ENCODE assay signal across 28 mouse cellular contexts in genomic region chr11:59392300-59392699, GRCm38 (mm10). TPM values are rescaled to one million over a fixed set of nuclear protein-coding genes. Genes with fewer than 3 reads are reported as not detected.
DNase-seq lines count a peak whose midpoint lies in the region; ATAC-seq and TF ChIP-seq lines count a peak whose summit lies in the region.
"Had no signal": no experiment of that assay in that cellular context is flagged by ENCODE, and none has a peak within 500 bp of the region (broad histone marks: within the 10 kb centered on the region; RNA-seq: fewer than 3 reads in every experiment).

No protein-coding gene starts in this region.

- H3K4me2 ChIP-seq in embryonic facial prominence, embryonic 15.5 days (replicated peaks) = no peak overlapping the region
- H3K4me2 ChIP-seq in myocyte (ENCODE audit: low read depth) = peak overlapping the region; percentile 27
- H3K4me2 ChIP-seq: kidney, embryonic 15.5 days had no signal

- peaks cover 24% of the 10 kb centered on the region for H3K4me1 ChIP-seq in embryonic facial prominence, embryonic 15.5 days

- ATAC-seq in embryonic facial prominence, embryonic 15.5 days (ENCODE audit: insufficient number of reproducible peaks, low FRiP score, low TSS enrichment, low read depth) = no peak
- ATAC-seq: hindbrain, postnatal 0 days; intestine, postnatal 0 days; liver, postnatal 0 days; Patski had no signal

- H3K4me3 ChIP-seq in embryonic facial prominence, embryonic 15.5 days (replicated peaks) = no peak overlapping the region
- H3K4me3 ChIP-seq in myocyte = no peak overlapping the region
- H3K4me3 ChIP-seq: forebrain, embryonic 10.5 days; hindbrain, embryonic 10.5 days; kidney, embryonic 15.5 days had no signal

- H3ac ChIP-seq in myocyte (ENCODE audit: control insufficient read depth, insufficient read length) = no peak overlapping the region

- H3K36me3 ChIP-seq in embryonic facial prominence, embryonic 15.5 days = no peaks in the 10 kb centered on the region
- H3K36me3 ChIP-seq in myocyte (ENCODE audit: control insufficient read depth, insufficient read depth) = no peaks in the 10 kb centered on the region
- H3K36me3 ChIP-seq: forebrain, embryonic 10.5 days; hindbrain, embryonic 10.5 days; kidney, embryonic 15.5 days had no signal

- no peaks in the 10 kb centered on the region for H3K9me3 ChIP-seq in embryonic facial prominence, embryonic 15.5 days (replicated peaks)
- H3K9me3 ChIP-seq: forebrain, embryonic 10.5 days; hindbrain, embryonic 10.5 days; kidney, embryonic 15.5 days had no signal

- 0 out of 2 replicates have a peak overlapping the region, but pooled peaks have one; percentile 44 for H3K27ac ChIP-seq in embryonic facial prominence, embryonic 15.5 days (replicated peaks)
- H3K27ac ChIP-seq: forebrain, embryonic 10.5 days; hindbrain, embryonic 10.5 days; hindbrain, postnatal 0 days; kidney, embryonic 15.5 days had no signal

- WGBS in embryonic facial prominence, embryonic 15.5 days = 52% methylated on average over 6 of the region's 6 CpGs

- no peak for TF ChIP-seq POLR2A in myocyte (IDR thresholded peaks at IDR 0.05; ENCODE audit: insufficient read length, low read depth)

- no peak overlapping the region for H3K9ac ChIP-seq in embryonic facial prominence, embryonic 15.5 days
- H3K9ac ChIP-seq: kidney, embryonic 15.5 days; liver, postnatal 0 days had no signal

- H3K79me2 ChIP-seq in myocyte (ENCODE audit: control insufficient read depth, insufficient read depth) = no peaks in the 10 kb centered on the region

- no peaks in the 10 kb centered on the region for H3K27me3 ChIP-seq in embryonic facial prominence, embryonic 15.5 days
- no peaks in the 10 kb centered on the region for H3K27me3 ChIP-seq in myocyte (ENCODE audit: control insufficient read depth, insufficient read depth, insufficient read length)
- H3K27me3 ChIP-seq: kidney, embryonic 15.5 days; Patski had no signal

- peak; percentile 35 for DNase-seq in adrenal gland, postnatal 10 days
- no peak for DNase-seq in adrenal gland, adult 18-20 months (ENCODE audit: low spot score in 2 of 2)
- peak; percentile 23 for DNase-seq in NIH3T3 (ENCODE audit: low read depth)
- no peak for DNase-seq in urinary bladder, postnatal 14 days (ENCODE audit: low spot score)
- no peak for DNase-seq in left cerebral cortex, postnatal 14 days (ENCODE audit: low spot score in 2 of 2)
- DNase-seq in thymus, adult 18-20 months = no peak
- DNase-seq: B cell, adult 2 months; cerebellum, adult 9-11 months; gastrocnemius, postnatal 14 days; liver, postnatal 0 days; lung, postnatal 10 days; right cerebral cortex, postnatal 4 days; thymus, postnatal 36 days had no signal

- intact Hi-C loops in left cerebral cortex, postnatal 14 days (cut with DNase I) = no loop called here

TF ChIP-seq in myocyte, 11 proteins besides CTCF, POLR2A, EP300 and RAD21:
- TF ChIP-seq SRF (IDR thresholded peaks at IDR 0.05; ENCODE audit: control insufficient read depth, insufficient read length, low read depth) (no peak), POLR2AphosphoS2 (IDR thresholded peaks at IDR 0.05; ENCODE audit: insufficient read length, low read depth) (peak; percentile 44), TCF12 (IDR thresholded peaks at IDR 0.05; ENCODE audit: insufficient read depth, poor library complexity, severe bottlenecking) (no peak), E2F4 (IDR thresholded peaks at IDR 0.05; ENCODE audit: insufficient read depth) (no peak), USF1 (IDR thresholded peaks at IDR 0.05; ENCODE audit: low read depth) (peak; percentile 69), MYOG (IDR thresholded peaks at IDR 0.05; ENCODE audit: control insufficient read depth in 1 of 3, insufficient read depth in 1 of 3, insufficient read length in 2 of 3, low read depth in 2 of 3) (no peak)

RNA-seq across cellular contexts. Expression of gene Prss38, which starts 16.8 kb away (rescaled TPM):
- total RNA-seq in adrenal gland, postnatal 10 days (2021) = not detected
- total RNA-seq in adrenal gland, adult 18-20 months (2021) = not detected
- not detected in 2 replicates for polyA plus RNA-seq in embryonic facial prominence, embryonic 15.5 days (2015; fragmentation: Nextera tagmentation; extraction: Ambion mirVana)
- polyA plus RNA-seq in myocyte (2012; fragmentation: generic; extraction: Trizol) = not detected
- not detected for total RNA-seq in left cerebral cortex, postnatal 14 days (2021)
- total RNA-seq: hindbrain, postnatal 0 days; layer of hippocampus, postnatal 10 days; left cerebral cortex, postnatal 10 days; liver, adult 2 months had no signal
- polyA plus RNA-seq: embryonic facial prominence, embryonic 14.5 days; forebrain, embryonic 10.5 days; heart, postnatal 0 days; hindbrain, embryonic 10.5 days; hindbrain, postnatal 0 days; intestine, postnatal 0 days; kidney, embryonic 15.5 days; large intestine, adult 2 months; liver, adult 2 months; liver, postnatal 0 days; neural tube, embryonic 11.5 days; Patski had no signal

RNA-seq across cellular contexts. Expression of gene Jmjd4, which starts 57.5 kb away (rescaled TPM):
- 1 to 10 TPM; 7.5 to 9.8 TPM for total RNA-seq in adrenal gland, postnatal 10 days (2021)
- total RNA-seq in adrenal gland, adult 18-20 months (2021) = 10 to 100 TPM in 1 of 2 experiments, 1 to 10 TPM in 1; 9.7 to 10.7 TPM
- 10.8 and 12.1 TPM in 2 replicates for polyA plus RNA-seq in embryonic facial prominence, embryonic 15.5 days (2015; fragmentation: Nextera tagmentation; extraction: Ambion mirVana)
- polyA plus RNA-seq in myocyte (2012; fragmentation: generic; extraction: Trizol) = 4.5 TPM
- 10 to 100 TPM; 30.7 to 32.7 TPM for total RNA-seq in left cerebral cortex, postnatal 14 days (2021)

RNA-seq across cellular contexts. Expression of gene Snap47, which starts 58.7 kb away (rescaled TPM):
- total RNA-seq in adrenal gland, postnatal 10 days (2021) = 10 to 100 TPM; 56.4 to 56.8 TPM
- 10 to 100 TPM; 72.5 to 92.1 TPM for total RNA-seq in adrenal gland, adult 18-20 months (2021)
- polyA plus RNA-seq in embryonic facial prominence, embryonic 15.5 days (2015; fragmentation: Nextera tagmentation; extraction: Ambion mirVana) = 115 and 121 TPM in 2 replicates
- 67.2 TPM for polyA plus RNA-seq in myocyte (2012; fragmentation: generic; extraction: Trizol)
- total RNA-seq in left cerebral cortex, postnatal 14 days (2021) = 100 to 1,000 TPM; 388 to 398 TPM

Comparison
In these comparisons a context has a peak if more than half of its experiments do, and no peak if none do; other contexts are left out.
1. DNase-seq: peak in adrenal gland, postnatal 10 days (single experiment) and NIH3T3 (single experiment); none in adrenal gland, adult 18-20 months (0 of 2), urinary bladder, postnatal 14 days (single experiment), left cerebral cortex, postnatal 14 days (0 of 2) and thymus, adult 18-20 months (0 of 2).
2. RNA of gene Snap47, which starts 58.7 kb away (total RNA-seq): 388 to 398 TPM in left cerebral cortex, postnatal 14 days; 72.5 to 92.1 TPM in adrenal gland, adult 18-20 months and 56.4 to 56.8 TPM in adrenal gland, postnatal 10 days; every median in the first group is over 4 times any median in the second.